Mouse (Mus musculus) forebrain, embryonic 16.5 days (tissue): ENCODE measurements around the gene Sema6b. TPM values are rescaled to one million over a fixed set of nuclear protein-coding genes. Genes with fewer than 3 reads are reported as not detected.

Source experiments
- ATAC-seq: fragments of 200-750 bp; cut with Nextera tagmentation; 2 replicates; pipeline ENCODE4 v1.8.0; 2017; ENCODE audit warnings: mild to moderate bottlenecking, moderate library complexity
- H3K27ac ChIP-seq: fragments of 300-500 bp; sonication (generic); 2 replicates; pipeline ENCODE4 v1.5.1; 2014; ENCODE audit warnings: low read length, control low read depth
- H3K27me3 ChIP-seq: fragments of 300-500 bp; sonication (generic); replicated peaks from 2 replicates; pipeline ENCODE4 v1.6.1; 2014; ENCODE audit warnings: low read length; ENCODE audit not compliant: control insufficient read depth, insufficient read depth
- H3K36me3 ChIP-seq: fragments of 300-500 bp; sonication (generic); 2 replicates; pipeline ENCODE4 v1.6.1; 2014; ENCODE audit not compliant: control insufficient read depth, insufficient read depth
- H3K4me1 ChIP-seq: fragments of 300-500 bp; sonication (generic); replicated peaks from 2 replicates; pipeline ENCODE4 v1.6.1; 2014; ENCODE audit warnings: low read length; ENCODE audit not compliant: control insufficient read depth, insufficient read depth
- H3K4me2 ChIP-seq: fragments of 300-500 bp; sonication (generic); 2 replicates; pipeline ENCODE4 v1.6.1; 2014; ENCODE audit warnings: mild to moderate bottlenecking, low read length, control low read depth
- H3K4me3 ChIP-seq: fragments of 300-500 bp; sonication (generic); replicated peaks from 2 replicates; pipeline ENCODE4 v1.5.1; 2014; ENCODE audit warnings: mild to moderate bottlenecking, low read length, control low read depth
- H3K9ac ChIP-seq: fragments of 300-500 bp; sonication (generic); replicated peaks from 2 replicates; pipeline ENCODE4 v1.6.1; 2014; ENCODE audit warnings: low read depth, low read length, control low read depth
- H3K9me3 ChIP-seq: fragments of 300-500 bp; sonication (generic); 2 replicates; pipeline ENCODE4 v1.6.1; 2016; ENCODE audit warnings: low read length; ENCODE audit not compliant: control insufficient read depth
- WGBS: fragments of 180-500 bp; shearing (Covaris S2); extraction: QIAGEN DNeasy Blood & Tissue Kit; methylation state at CpG from one replicate; pipeline ENCODE4 v1.1.7; 2014; 5-methylcytosine and 5-hydroxymethylcytosine counted together
- polyA plus RNA-seq: library from polyadenylated mRNA; unstranded; fragments of >200 nt; fragmentation: Nextera tagmentation; extraction: Ambion mirVana; gene quantifications from 2 replicates; pipeline ENCODE4 v1.2.1, GENCODE M21; 2015

The Sema6b gene
- polyA plus RNA-seq, 1 experiment from 2014 or later: 10.7 TPM

DNA sequence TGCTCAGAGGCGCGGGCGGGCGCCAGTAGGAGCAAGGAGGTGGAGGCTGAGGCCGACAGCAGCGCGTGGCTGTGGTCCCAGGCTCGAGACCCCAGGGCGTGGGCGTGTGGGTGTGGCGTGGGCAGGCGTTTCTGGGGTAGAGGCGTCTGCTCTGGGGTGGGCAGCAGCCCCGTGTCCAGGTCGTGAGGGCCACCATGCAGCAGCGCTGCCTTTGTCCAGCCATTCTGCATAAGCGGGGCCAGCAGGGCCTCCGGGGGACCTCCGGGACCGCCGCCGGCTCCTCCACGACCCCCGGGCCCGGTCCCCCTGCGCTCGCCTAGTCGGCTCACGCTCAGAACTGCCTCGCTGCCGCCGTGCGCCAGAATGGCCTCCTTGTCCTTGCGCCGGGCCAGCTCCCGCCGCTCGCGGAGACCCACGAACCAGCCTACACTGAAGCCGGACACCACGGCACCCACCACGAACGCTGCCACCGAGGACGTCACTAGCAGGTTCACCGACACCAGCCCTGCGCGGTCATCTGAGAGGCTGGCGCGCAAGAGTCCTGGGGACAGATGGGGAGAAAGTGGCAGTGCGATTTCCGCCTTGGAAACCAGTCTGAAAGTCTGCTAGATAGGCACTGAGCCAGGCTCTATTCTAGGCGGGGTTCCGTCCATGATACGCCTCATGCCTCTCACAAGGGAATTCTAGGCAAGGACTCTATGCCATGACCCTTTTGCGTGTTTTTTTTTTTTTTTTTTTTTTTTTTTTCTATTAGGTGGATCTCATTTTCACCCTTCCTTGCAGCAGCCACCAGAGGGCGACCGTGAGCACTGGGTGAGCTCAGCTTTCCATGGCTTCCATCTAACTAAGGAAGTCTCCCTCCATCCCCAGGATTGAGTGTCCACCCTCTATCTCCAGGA lies 15.5 kb downstream of the Sema6b start:
- 7% methylated on average over 59 of the region's 59 CpGs for WGBS
- Histone ChIP-seq H3K36me3 (peaks cover 20% of the 10 kb centered on the region), H3K4me3 (peak overlapping the region; percentile 18; the same call in 1 of the 2 replicates), H3K4me1 (peaks cover 3% of the 10 kb centered on the region; the same call in 1 of the 2 replicates), H3K4me2 (peak overlapping the region; percentile 43), H3K27ac (no peak overlapping the region), H3K27me3 (peaks cover 48% of the 10 kb centered on the region), H3K9ac (peak overlapping the region; percentile 35), H3K9me3 (peaks cover 13% of the 10 kb centered on the region)
- ATAC-seq: peak; percentile 13

DNA sequence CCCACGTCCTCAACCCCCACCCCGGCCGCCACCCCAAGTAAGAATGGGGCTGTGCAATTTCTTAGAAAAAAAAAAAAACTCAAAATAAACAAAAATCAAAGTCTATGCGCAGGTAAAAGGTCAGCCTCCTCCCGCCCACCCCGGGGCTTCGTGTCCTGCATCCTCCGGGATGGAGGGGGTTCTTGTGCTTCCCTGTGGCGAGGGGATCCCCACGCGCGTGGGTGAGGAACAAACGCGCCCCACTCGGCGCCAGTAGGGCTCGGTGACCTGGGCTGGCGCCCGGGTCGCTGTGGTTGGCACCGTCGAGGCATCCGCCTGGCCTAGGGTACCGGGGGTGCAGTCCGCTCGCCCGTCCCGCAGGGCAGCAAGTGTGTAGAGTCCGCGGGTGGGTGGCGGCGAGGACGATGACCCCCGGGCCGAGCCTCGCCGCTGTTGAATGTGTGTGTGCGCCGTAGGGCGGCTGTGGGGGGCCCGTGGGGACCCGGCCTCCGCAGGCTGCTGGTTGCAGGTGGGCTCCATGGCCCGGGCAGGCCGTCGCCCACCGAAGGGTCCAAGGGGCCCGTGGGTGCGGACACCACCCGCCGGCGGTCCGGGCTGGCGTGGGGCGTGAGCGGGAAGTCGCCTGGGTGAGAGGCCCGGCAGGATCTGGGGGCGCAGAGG lies 16.3 kb downstream of the Sema6b start:
- H3K36me3 ChIP-seq: peaks cover 17% of the 10 kb centered on the region
- H3K4me2 ChIP-seq: peak overlapping the region; percentile 43; the same call in 1 of the 2 replicates
- H3K27me3 ChIP-seq: peaks cover 52% of the 10 kb centered on the region
- H3K27ac ChIP-seq: no peak overlapping the region
- 0 out of 2 replicates have a peak overlapping the region, but pooled peaks have one; percentile 18 for H3K4me3 ChIP-seq
- ATAC-seq: no peak
- 50% methylated on average over 59 of the region's 59 CpGs for WGBS
- H3K9ac ChIP-seq: no peak overlapping the region
- peaks cover 13% of the 10 kb centered on the region for H3K9me3 ChIP-seq
- peaks cover 3% of the 10 kb centered on the region; the same call in 1 of the 2 replicates for H3K4me1 ChIP-seq

GRCm38 (mm10) chr17:56123161-56123560 lies 17.0 kb downstream of the Sema6b start:
- Histone ChIP-seq H3K27ac (no peak overlapping the region), H3K9me3 (peaks cover 13% of the 10 kb centered on the region), H3K27me3 (peaks cover 53% of the 10 kb centered on the region), H3K4me3 (no peak overlapping the region), H3K9ac (no peak overlapping the region), H3K4me2 (no peak overlapping the region), H3K4me1 (peaks cover 3% of the 10 kb centered on the region; the same call in 1 of the 2 replicates), H3K36me3 (peaks cover 17% of the 10 kb centered on the region)
- no peak for ATAC-seq
- 91% methylated on average over 12 of the region's 12 CpGs for WGBS

DNA sequence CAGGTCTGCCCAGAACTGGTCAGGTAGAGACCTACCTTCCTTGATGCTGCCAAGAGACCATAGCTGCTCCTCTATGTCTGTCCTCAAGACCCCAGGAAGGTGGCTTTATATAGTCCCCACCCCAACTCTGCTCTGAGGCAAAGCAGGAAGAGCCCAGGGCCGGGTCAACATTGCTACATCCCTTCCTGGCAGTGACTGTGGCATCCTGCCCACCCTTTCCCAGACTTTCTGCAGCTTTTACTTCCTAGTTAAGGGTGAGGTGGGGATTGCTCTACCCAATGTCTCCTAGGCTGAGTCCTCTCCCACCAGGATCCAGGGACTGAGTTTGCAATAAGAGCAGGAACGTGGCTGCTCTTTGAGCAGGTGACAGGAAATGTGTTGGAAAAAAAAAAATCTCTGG lies 18.3 kb downstream of the Sema6b start, which contains the start of gene Lrg1:
Gene Lrg1 (minus strand): TSS at position 176 of the 400 bp plus-strand sequence.
- H3K4me3 ChIP-seq: no peak within 1 kb of the TSS
- peaks cover 13% of the 10 kb centered on the region for H3K9me3 ChIP-seq
- H3K4me2 ChIP-seq: no peak within 1 kb of the TSS
- peaks cover 62% of the 10 kb centered on the region for H3K27me3 ChIP-seq
- no peak within 1 kb of the TSS for H3K9ac ChIP-seq
- H3K4me1 ChIP-seq: peaks cover 10% of the 10 kb centered on the region
- no peak for ATAC-seq
- H3K27ac ChIP-seq: no peak within 1 kb of the TSS
- H3K36me3 ChIP-seq: peaks cover 15% of the 10 kb centered on the region
- WGBS: 62% methylated on average over 2 of the region's 2 CpGs

- Histone ChIP-seq H3K36me3 (peaks cover 13% of the 10 kb centered on the region), H3K9me3 (peaks cover 13% of the 10 kb centered on the region), H3K27ac (no peak overlapping the region), H3K27me3 (peaks cover 63% of the 10 kb centered on the region), H3K9ac (no peak overlapping the region), H3K4me3 (no peak overlapping the region), H3K4me1 (peaks cover 10% of the 10 kb centered on the region), H3K4me2 (no peak overlapping the region)
- no peak for ATAC-seq
- WGBS: 9% methylated on average over 66 of the region's 66 CpGs
These were observed 19.9 kb downstream of the Sema6b start for GRCm38 (mm10) chr17:56119981-56120880.

GRCm38 (mm10) chr17:56119431-56119830 lies 20.7 kb downstream of the Sema6b start:
- peaks cover 57% of the 10 kb centered on the region for H3K27me3 ChIP-seq
- H3K9me3 ChIP-seq: peaks cover 13% of the 10 kb centered on the region
- H3K9ac ChIP-seq: no peak overlapping the region
- peaks cover 11% of the 10 kb centered on the region for H3K36me3 ChIP-seq
- no peak for ATAC-seq
- H3K4me2 ChIP-seq: no peak overlapping the region
- no peak overlapping the region for H3K4me3 ChIP-seq
- 46% methylated on average over 12 of the region's 12 CpGs for WGBS
- H3K4me1 ChIP-seq: peaks cover 10% of the 10 kb centered on the region
- no peak overlapping the region for H3K27ac ChIP-seq

GRCm38 (mm10) chr17:56117251-56117710 lies 22.9 kb downstream of the Sema6b start, which contains the start of gene Plin5:
Gene Plin5, minus strand, starts transcription at chr17:56117596.
- Histone ChIP-seq H3K27me3 (peaks cover 43% of the 10 kb centered on the region), H3K4me2 (peak within 1 kb of the TSS; percentile 51), H3K9me3 (peaks cover 2% of the 10 kb centered on the region), H3K4me1 (peaks cover 7% of the 10 kb centered on the region), H3K27ac (no peak within 1 kb of the TSS), H3K36me3 (no peaks in the 10 kb centered on the region), H3K9ac (0 out of 2 replicates have a peak within 1 kb of the TSS, but pooled peaks have one; percentile 38), H3K4me3 (peak within 1 kb of the TSS; percentile 35)
- under 1% methylated on average over 27 of the region's 27 CpGs for WGBS
- ATAC-seq: peak; percentile 44

GRCm38 (mm10) chr17:56116193-56116592 lies 23.9 kb downstream of the Sema6b start:
- Histone ChIP-seq H3K27me3 (peaks cover 32% of the 10 kb centered on the region), H3K4me1 (peaks cover 7% of the 10 kb centered on the region), H3K4me2 (no peak overlapping the region), H3K27ac (no peak overlapping the region), H3K9me3 (no peaks in the 10 kb centered on the region), H3K9ac (no peak overlapping the region), H3K4me3 (no peak overlapping the region), H3K36me3 (no peaks in the 10 kb centered on the region)
- no peak for ATAC-seq
- WGBS: 81% methylated on average over 10 of the region's 10 CpGs
